Mouse (Mus musculus): ENCODE data around the gene Mob3b. TPM values are rescaled to one million over a fixed set of nuclear protein-coding genes. Genes with fewer than 3 reads are reported as not detected.
A peak's percentile ranks its signal among the peaks of the same experiment; 100 is the strongest.

Gene Mob3b
- polyA plus RNA-seq, 1 experiment: 6.7 TPM

DNA sequence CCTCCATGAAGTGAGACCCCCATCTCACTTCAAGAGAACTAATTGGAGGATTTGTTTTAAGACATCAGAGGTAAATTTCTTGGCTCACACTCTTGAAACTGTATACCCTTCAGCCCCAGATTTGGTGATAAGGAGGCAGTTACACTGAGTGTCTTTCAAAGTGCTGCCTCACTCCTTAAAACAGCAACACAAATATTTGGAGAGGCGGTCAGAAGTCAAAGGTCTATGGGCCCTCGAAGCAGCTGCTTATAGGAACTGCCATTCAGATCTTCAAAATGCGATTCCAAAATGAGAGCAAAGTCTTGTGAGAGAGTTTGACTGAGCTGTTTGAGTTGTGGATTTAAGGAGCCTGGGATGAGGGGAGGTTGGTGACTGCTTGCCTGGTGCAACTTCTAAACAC lies 125.7 kb downstream of the Mob3b start:
- DNase-seq (ENCODE audit: low read depth, low spot score): no peak
- 27% methylated on average over 3 of the region's 3 CpGs for WGBS

DNA sequence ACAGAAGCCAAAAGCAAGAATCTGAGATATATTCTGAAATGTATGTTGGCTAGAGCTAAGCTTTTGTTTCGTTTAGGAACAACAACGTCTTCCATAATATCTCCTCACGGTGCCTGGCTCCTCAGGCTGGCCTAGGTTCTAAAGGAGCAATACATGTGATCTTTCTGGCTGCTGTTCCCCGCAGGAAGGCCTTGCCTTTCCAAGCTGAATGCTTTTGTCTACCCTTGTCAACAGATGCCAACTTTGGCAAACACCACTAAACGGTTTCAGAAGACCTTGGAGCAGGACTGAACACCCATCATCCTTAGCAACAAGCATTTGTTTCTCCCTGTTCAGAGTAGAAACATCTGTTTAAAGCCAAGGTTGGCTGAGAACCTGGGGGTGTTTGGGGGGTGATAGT lies 126.1 kb downstream of the Mob3b start:
- no peak for DNase-seq (ENCODE audit: low read depth, low spot score)
- 56% methylated on average over 5 of the region's 5 CpGs for WGBS

DNA sequence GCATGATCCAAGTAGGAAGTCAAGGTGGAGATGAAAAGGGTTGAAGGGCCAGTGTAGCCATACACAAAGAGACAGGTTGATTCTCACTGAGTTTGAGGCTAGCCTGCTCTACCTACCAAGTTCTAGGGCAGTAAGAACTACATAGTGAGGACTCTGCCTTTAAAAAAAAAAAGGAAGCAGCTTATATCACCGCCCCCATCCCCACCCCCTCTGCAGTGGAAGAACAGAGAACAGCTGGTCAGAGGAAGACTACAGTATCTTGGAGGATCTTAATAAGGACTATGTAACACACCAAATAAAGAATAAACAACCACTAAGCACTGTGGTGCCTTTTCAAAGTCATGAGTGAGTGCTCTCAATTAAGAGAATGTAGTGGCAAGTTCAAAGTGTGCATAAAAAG lies 138.9 kb downstream of the Mob3b start:
- whole genome bisulfite sequencing: 70% methylated on average over 1 of the region's 1 CpGs
- DNase-seq (ENCODE audit: low read depth, low spot score): no peak

DNA sequence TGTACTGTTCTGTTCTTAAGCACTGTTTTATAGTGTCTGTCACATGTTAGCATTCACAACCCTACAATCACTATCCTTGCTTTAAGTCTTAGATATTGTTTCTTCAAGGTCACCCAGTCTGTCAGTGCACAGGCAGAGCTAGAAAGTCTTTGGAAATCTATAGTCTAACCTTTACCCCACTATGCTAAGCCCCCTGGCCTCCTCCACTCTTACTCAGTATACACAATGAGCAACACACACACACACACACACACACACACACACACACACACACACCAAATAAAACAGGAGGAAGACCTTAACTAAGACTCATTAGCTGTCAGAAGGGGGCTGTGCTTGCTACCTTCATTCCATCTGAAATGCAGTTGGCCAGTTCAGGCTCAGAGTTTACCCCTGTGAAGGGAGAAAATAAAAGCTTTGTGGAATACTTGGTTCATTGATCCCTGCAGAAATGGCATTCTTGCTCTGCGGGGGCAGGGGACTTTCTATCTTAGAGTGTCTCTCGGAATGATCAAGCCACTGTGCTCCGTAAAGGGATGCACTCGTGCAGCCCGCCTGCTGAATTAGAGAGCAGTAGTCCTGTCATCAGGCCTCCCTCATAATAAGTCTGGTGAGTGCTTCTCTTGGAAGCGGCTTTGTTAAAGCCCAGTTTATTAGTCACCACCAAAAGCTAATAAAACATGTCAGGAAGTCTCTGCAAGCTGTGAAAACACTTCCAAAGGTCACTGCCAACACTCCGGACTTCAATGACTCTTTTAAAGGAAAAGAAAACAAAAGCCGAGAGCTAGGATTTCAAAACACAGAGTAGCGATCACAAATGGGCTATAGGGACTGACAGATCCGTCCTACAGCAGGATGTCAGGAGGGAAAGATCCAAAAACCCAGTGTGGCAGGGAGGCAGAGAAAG lies 144.6 kb downstream of the Mob3b start:
- DNase-seq (ENCODE audit: low read depth, low spot score): peak; percentile 65
- 12% methylated on average over 10 of the region's 10 CpGs for WGBS

DNA sequence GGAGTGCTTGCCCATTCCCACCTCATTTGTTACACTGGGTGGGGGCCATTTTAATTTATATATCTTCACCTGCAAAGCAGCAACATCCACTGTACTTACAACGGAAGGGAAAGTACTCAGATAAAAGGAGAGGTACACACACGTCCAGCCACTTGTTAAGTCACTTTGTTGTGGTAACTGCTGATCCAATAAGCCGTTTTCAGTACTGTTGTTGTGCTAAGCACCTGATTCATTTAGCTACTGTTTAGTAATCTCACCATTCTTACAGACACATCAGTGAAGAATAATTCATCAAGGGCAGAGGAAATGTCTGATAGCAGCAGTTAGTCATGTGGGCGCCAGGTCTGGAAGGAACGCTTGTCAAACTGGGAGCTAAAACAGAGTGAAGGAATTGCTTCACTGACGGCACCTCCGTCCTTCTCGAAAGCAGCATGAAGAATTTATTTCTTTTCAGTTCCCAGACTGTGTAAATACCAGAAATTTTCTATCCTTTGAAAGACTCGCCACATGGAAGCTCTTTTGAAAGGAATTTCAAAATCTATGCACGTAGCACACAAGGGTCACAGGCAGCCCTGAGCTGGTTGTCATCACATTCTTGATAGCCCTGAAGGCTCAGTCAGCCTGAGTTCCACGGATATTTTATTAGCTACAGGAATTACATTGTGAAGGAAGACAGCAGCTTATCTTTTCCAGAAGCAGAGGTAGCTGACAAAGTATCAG lies 150.6 kb downstream of the Mob3b start:
- no peak for DNase-seq (ENCODE audit: low read depth, low spot score)
- WGBS: 71% methylated on average over 11 of the region's 11 CpGs

DNA sequence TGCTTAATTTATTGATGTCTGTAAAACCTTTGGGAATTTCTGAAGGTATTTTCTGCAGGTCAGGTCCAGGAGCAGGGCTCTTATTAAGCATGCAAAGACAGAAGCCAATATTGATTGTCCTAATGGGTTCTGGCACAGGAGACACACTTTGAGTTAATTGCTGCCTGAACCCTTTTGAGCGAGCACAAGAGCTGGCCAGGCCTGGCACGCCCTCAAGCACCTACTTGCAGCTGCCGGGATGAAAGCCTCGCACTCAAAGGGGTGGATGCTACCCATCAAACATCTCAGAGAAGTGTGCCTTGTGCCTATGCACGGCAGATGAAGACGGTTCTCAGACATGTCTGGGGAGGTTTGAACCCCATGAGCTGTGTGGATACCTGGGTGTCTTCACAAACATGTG lies 151.2 kb downstream of the Mob3b start:
- 19% methylated on average over 6 of the region's 6 CpGs for WGBS
- no peak for DNase-seq (ENCODE audit: low read depth, low spot score)

DNA sequence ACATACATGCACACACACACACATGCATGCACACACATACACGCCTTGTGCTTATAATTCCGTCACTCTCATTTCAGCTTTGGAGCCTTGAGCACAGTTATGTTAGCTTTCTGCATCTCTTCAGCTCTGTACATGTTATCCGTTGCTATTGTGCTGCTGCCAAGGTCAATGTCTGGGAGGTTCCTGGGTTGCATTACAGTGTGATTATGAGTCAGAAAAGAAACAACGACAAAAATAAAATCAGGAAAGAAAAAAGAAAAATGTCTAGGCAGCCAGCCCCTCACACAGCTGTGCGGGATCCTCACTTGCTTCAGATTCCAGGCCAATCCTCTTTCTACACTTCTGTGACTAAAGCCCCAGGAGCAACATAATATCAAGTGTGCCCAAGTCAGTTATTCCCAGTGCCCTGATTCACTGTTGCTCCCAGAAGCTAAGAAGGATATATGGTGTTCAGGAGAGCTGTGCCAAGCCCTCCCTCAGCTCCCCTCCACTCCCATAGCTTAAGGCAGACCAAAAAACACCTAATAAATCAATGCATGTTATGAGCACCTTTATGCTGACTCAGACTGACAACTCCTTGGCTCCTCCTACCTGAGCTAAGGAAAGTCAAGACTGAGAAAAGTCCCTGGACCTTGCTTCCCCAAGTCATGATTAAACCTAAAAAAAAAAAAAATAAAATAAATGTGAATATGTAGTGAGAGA lies 152.1 kb downstream of the Mob3b start:
- WGBS: 27% methylated on average over 5 of the region's 5 CpGs
- DNase-seq (ENCODE audit: low read depth, low spot score): no peak

DNA sequence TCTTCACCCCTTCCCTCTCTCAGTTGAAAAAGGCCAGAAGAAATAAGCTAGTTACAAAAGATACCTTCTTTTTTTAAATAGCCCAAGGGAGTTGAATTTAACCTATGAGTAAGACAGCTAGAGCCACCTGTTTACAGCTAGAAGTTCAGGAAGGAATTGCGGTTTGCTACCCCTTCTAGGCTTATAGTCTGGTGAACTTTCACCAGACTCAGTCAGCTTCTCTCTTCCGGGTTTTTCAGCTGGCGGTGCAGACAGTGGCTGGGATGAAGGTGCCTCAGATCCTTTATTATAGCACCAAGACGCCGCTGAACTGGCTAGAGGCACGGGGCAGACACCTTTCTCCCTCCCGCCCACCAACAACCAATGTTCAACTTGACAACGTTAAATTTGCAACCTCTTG lies 152.8 kb downstream of the Mob3b start:
- no peak for DNase-seq (ENCODE audit: low read depth, low spot score)

DNA sequence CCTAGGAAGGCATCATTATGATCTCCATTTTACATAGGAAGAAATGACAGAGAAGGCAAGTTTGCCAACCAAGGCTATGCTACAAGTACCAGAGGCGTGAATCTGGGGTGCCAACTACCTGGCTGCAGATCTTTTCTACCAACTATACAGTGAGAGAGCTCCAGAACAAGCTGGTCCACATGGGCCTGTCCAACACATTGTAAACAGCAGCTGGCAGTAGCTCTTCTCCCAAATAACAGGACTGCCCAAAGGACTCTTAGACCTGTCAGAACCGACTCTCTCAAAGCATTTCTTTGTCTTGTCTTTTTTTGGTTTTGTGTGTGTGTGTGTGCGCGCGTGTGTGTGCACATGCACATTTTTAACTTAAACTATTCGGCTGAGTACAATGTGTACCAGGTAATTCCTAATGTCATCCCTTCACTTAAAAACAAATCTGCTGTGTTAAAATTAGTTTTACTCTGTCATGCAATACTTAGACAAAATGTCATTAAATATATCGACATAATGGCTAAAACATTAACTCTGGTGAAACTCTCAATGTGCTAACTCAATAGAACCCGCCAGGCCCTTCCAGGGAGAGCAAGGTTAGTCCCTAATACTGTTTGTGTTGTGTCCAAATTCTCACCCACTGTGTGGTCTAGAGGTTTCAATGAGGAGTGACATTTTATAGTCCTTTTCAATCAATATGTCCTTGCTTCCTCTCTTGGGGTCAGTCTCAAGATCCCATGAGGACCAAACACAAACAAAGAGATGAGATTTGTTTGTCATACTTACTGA lies 153.5 kb downstream of the Mob3b start:
- 87% methylated on average over 8 of the region's 8 CpGs for WGBS
- DNase-seq (ENCODE audit: low read depth, low spot score): no peak

More for the DNA sequence above, 152.8 kb downstream of the Mob3b start:
- WGBS: 32% methylated on average over 8 of the region's 8 CpGs

DNA sequence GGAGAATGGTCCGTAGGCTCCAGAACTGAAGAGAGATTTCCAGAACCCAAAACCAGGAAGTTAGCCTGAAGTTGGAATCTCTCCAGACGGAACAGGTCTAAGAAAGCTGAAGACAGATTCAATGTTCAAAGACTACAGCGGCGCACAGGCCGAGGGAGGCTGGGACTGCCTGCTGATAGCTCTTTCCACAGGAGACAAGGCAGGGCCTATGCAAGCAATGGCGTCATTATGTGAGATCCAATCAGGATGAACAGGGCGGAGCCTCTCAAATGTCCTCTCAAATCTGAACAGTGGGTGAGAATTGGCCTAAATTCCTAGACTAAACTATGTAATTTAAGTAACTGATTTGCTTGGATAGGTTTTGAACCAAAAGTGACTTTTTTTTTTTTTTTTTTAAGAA lies 160.7 kb downstream of the Mob3b start:
- no peak for DNase-seq (ENCODE audit: low read depth, low spot score)
- WGBS: 73% methylated on average over 7 of the region's 7 CpGs

DNA sequence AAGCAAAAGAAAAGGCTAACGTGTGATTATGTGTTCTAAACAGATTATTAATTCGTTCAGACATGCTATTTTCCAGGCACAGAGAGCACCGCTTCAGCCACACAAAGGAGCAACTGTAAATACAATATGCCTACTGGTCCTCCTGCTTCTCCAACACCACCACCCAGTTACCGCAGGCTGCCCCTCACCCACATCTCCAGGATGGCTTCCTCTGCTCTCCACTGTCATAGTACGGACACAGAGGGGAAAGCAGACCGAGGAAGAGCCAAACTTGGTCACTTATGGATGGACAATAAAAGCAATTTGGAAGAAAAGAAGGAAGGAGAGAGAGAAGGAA lies 163.7 kb downstream of the Mob3b start:
- 43% methylated on average over 6 of the region's 6 CpGs for WGBS

DNA sequence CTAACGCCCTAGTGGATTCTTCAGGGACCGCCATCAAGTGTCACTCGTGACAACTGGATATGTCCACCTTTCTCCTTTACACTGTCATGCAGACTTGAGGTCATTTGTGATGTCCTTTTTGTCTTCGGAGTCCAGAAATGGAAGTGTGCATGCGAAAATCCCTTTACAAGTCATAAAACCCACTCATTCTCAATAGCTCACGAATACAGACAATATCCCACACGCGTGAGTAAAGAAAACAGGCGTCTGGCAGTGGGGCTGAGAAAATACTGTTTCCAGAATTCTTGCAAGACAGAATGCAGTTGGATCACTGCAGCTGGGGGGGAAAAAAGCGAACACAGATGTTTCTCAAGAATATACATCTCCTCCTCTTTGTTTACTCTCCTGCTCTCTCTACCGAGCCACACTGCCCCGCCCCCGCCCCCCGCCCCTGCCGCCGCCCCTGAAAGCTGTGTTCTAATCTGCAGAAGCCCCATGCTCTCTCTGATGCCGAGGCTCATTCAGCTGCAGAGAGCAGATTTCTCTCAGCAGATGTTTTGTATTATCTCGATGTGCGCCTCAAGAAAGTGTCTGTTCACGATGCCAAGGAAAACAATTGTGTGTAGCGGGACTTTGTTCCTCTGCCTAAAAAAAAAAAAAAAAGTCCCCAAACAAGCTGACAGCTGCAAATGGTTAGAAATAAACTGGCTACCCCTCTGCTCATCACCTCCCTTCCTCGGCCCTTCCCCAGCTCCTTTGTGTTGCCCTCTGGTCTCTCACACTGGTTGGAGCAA lies 164.2 kb downstream of the Mob3b start:
- WGBS: 40% methylated on average over 22 of the region's 22 CpGs
- DNase-seq (ENCODE audit: low read depth, low spot score): no peak

More for the DNA sequence above, 163.7 kb downstream of the Mob3b start:
- no peak for DNase-seq (ENCODE audit: low read depth, low spot score)

DNA sequence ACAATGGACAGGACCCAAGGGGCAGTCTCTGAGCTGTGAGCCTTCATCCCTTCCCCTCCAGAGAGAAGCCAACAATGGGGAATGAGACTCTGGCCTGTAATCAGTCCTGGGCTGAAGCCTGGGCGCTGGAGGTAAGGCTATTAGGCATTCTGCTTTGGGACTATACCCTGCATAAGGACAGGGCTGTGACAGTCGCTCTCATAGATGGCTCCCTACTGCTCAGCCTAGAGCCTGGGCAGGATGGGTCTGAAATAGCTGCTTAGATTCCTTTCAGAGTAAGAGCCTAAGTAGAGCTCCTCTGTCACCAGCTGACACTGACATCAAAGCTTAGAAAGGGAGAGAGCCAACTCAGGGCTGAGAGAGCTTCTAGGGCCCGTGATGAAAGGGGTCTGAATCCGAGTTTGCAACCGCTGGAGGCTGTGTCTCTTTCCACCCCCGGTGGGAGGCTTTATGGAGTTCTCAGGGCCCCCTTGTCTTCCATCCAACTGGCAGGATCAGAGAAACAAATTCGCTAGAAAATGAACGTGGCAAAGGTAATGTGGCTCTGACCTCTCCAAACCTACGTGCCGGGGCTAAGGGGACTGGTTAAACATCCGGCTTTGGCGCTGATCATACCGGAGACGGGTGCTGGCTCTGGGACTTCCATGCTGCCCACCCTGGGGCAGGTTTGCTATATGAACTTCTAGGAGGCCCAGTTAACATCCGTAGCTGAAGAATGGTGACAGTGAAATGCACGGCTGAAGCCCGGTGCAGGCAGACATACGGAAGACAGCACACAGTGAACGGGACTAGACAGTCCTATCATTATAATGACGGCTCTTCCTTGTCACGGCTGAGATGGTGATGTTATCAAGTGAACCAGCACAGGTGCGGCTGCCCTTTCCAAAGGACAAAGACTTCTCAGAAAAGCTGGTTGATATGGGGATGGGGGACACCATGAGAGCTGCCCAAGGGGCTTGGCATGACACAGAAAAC lies 165.1 kb downstream of the Mob3b start:
- WGBS: 88% methylated on average over 22 of the region's 22 CpGs
- no peak for DNase-seq (ENCODE audit: low read depth, low spot score)

DNA sequence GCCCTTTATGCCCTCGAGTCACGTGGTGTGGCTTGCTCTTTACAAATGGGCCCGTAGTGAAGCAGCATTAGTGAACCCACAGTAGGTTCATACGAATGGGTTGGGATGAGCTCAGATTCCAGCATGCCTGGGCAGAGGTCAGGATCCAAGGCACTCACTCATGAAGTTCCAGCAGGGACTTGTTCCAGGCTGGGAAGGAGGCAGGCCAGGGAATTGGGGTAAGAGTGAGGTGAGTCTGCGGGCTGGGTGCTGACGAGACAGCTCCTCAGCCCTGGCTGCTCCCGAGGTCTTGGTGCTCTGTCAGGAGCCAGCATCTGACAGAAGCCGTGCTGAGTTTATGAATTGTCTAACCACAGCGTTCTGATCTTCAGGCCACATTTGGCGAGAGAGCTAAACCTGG lies 166.2 kb downstream of the Mob3b start:
- no peak for DNase-seq (ENCODE audit: low read depth, low spot score)
- WGBS: 18% methylated on average over 10 of the region's 10 CpGs

DNA sequence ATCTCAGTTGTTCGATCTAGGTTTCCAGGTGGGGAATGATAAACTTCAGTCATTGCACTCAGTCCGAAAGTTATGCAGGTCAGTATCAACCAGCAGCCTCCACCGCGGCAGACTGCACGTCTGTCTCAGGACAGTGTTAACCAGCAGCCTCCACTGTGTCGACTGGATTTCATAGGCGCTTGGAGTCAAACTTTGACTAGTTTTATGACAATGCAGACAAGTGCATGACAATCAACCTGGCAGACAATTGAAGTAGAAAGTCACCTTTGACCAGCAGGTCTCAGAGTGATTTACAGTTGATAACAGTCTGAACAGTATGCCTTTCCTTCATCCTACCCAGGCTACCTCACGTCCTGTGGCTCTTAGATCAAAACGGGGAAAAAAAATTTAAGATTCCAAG lies 166.6 kb downstream of the Mob3b start:
- DNase-seq (ENCODE audit: low read depth, low spot score): peak; percentile 81
- WGBS: 34% methylated on average over 9 of the region's 9 CpGs

DNA sequence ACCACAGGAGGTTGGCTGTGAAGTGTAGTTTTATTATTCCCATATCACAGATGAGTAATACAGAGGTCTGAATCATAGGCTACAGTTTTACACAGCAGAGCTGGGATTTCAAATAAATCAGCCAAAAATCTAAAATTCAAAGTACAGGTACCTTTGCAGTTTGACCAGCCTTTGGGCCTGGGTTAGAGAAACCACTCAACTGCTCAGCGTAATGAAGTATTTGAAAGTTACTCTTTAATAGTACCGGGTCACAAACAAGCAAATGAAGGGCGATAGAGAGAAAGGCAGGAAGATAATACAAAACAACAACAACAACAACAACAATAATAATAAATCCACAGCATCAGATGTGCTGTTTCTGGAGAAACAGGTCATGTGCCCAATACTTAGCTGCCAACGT lies 169.7 kb downstream of the Mob3b start:
- DNase-seq (ENCODE audit: low read depth, low spot score): no peak
- WGBS: 91% methylated on average over 4 of the region's 4 CpGs

DNA sequence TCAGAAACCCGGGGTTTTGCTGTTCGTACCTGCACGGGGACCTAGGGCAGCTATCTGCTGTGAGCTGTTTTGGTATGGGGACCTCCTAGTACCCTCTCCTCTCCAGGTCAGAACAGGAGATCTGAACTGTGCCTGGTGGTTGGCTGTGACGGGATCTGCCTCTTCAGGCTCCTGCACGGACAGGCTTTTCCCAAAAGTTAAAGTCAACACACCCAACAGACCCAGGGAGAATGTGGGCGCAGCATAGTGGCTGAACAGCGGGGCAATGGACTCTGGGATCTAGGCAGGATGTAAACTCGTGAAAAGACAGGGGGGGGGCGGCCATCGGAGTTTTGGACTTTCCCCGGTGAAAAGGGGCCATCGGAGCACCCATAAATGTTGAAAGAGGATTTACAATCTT lies 170.2 kb downstream of the Mob3b start:
- WGBS: 36% methylated on average over 12 of the region's 12 CpGs
- no peak for DNase-seq (ENCODE audit: low read depth, low spot score)

DNA sequence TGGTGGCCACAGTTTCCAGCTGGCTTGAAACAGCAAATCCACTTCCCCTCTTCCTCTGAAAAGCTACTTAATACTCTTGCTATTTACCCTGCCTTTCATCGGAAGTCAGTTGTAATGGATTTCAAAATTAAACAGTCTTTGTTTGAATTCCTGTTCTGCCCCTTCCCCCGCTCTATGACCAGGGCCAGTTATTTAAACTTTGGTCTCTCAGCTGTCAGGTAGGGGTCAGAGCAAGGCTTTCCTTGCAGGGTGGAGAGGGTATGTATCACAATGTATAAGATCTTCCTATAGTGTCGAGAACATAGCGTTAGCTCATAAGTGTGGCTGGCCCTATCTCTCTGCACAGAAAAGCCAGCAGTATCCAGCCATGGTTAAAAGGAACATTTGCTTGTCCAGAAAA lies 170.6 kb downstream of the Mob3b start:
- 68% methylated on average over 4 of the region's 4 CpGs for WGBS
- no peak for DNase-seq (ENCODE audit: low read depth, low spot score)

Measured in large intestine, adult 2 months (tissue).